Mouse (Mus musculus) small intestine, adult 2 months (tissue): ENCODE measurements around the gene Mctp1.

ENCODE experiments used
- CTCF ChIP-seq: fragments of 200-500 bp; IDR thresholded peaks from 2 replicates; pipeline ENCODE4 v1.5.1; 2012; ENCODE audit warnings: low read depth, mild to moderate bottlenecking, control low read depth, inconsistent platforms, low read length, moderate library complexity, mixed read lengths; ENCODE audit not compliant: insufficient replicate concordance, insufficient read length; ENCODE audit errors: extremely low read depth
- POLR2A ChIP-seq: fragments of 200-500 bp; IDR thresholded peaks from 2 replicates; pipeline ENCODE4 v1.6.1; 2012; ENCODE audit warnings: low read depth, mild to moderate bottlenecking, control low read depth, inconsistent platforms, low read length, moderate library complexity

DNA sequence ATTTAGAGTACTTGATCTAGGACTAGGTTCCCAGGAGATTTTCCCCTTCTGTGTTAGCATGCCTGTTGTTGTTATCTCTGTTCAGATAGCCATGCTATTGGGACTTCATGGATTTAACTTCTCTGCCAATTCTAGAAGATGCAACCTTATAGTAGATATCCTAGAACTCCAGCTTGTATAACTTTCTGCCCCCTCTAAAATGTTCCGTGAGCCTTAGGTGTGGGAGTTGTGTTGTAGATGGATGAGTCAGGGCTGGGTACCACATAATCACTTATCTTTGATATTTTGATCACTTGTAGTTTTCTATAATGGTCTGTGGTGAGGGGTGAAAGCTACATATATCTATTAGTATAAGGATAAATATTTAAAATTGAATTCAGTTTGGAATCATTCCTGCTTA lies 54.4 kb downstream of the Mctp1 start:
- TF ChIP-seq CTCF (no peak), POLR2A (no peak)
